Mouse (Mus musculus): ENCODE data around the gene Uox.

- no peak for TF ChIP-seq CTCF (IDR thresholded peaks at IDR 0.05; ENCODE audit: low read depth, low read length)
- TF ChIP-seq POLR2A (IDR thresholded peaks at IDR 0.05; ENCODE audit: extremely low read depth, insufficient read depth, low read length) = no peak
Observed at GRCm38 (mm10) chr3:146540521-146541273, 29.5 kb upstream of the Uox start.
